Mouse (Mus musculus) heart, adult 2 months (tissue): ENCODE measurements around the gene Pparg.

ENCODE experiments used
- CTCF ChIP-seq: fragments of 200-600 bp; IDR thresholded peaks from 2 replicates; pipeline ENCODE4 v1.8.1; 2022; ENCODE audit warnings: antibody characterized with exemption, mild to moderate bottlenecking, moderate library complexity
- EP300 ChIP-seq: fragments of 200-500 bp; IDR thresholded peaks from 2 replicates; pipeline ENCODE4 v1.6.1; 2011; ENCODE audit warnings: low read depth, low read length, control low read depth; ENCODE audit not compliant: insufficient read depth
- POLR2A ChIP-seq: fragments of 200-500 bp; IDR thresholded peaks from 2 replicates; pipeline ENCODE4 v1.6.1; 2011; ENCODE audit warnings: mild to moderate bottlenecking, low read depth, low read length, control low read depth; ENCODE audit not compliant: insufficient read depth

GRCm38 (mm10) chr6:115464661-115465060, 103.9 kb downstream of the Pparg start:
- TF ChIP-seq CTCF: no peak
- no peak for TF ChIP-seq POLR2A
- TF ChIP-seq EP300: no peak
